Mouse (Mus musculus): ENCODE measurements around the gene Car14.

Car14 gene

GRCm38 (mm10) chr3:95856115-95856514, 48.4 kb downstream of the Car14 start:
- no peak for DNase-seq (ENCODE audit: low spot score in 2 of 2)

- DNase-seq (ENCODE audit: low spot score in 2 of 2), result peak; percentile 88 to 93
Observed at GRCm38 (mm10) chr3:95855502-95856089, 48.9 kb downstream of the Car14 start, which contains the start of gene Prpf3. Gene Prpf3, minus strand, starts transcription at chr3:95855885.

DNA sequence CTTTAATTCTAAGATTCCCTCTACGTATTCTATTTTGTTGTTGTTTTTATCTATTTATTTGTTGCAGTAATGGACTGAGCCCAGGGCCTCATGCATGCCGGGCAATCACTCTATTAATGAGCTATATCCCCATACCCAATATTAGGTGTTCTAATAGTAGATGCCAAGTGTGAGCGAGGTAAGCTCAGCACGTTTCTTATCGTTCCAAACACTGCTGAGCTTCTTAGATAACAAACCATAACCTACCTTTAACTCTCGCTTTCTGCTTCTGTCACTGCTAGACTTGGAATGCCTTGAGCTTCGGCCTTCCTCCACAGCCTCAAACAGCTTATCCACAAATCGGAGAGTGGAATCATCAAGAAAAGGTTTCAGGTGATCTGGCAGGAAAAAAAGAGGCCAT, 53.2 kb downstream of the Car14 start:
- no peak for DNase-seq (ENCODE audit: low spot score in 2 of 2)

- DNase-seq (ENCODE audit: low spot score in 2 of 2), result no peak
Observed at GRCm38 (mm10) chr3:95850611-95851010, 53.9 kb downstream of the Car14 start.

Measured in natural killer cell, adult 2 months (primary cell).